Mouse (Mus musculus) lung, adult 2 months (tissue): Measurements from ENCODE around the gene Diablo. TPM values are rescaled to one million over a fixed set of nuclear protein-coding genes. Genes with fewer than 3 reads are reported as not detected.

Experiments used
- DNase-seq: peaks from one replicate; pipeline ENCODE4 v3.0.0; 2022
- H3K4me1 ChIP-seq: fragments of 200-500 bp; 2 replicates; pipeline ENCODE4 v1.6.1; 2011; ENCODE audit warnings: low read length; ENCODE audit not compliant: control insufficient read depth, insufficient read depth
- H3K4me3 ChIP-seq: fragments of 200-500 bp; replicated peaks from 2 replicates; pipeline ENCODE3; 2011; ENCODE audit warnings: low read depth, mild to moderate bottlenecking, control low read depth, low read length; ENCODE audit errors: extremely low read depth
- CTCF ChIP-seq: fragments of 200-500 bp; IDR thresholded peaks from 2 replicates; pipeline ENCODE4 v1.5.1; 2011; ENCODE audit warnings: mild to moderate bottlenecking, low read length, control low read depth; ENCODE audit not compliant: insufficient read depth
- POLR2A ChIP-seq: fragments of 200-500 bp; IDR thresholded peaks from 2 replicates; pipeline ENCODE4 v1.6.1; 2011; ENCODE audit warnings: low read depth, mild to moderate bottlenecking, control low read depth, low read length, borderline replicate concordance; ENCODE audit errors: extremely low read depth
- WGBS: fragments of 180-500 bp; shearing (Covaris S2); methylation state at CpG from one replicate; pipeline ENCODE4 v1.1.7; 2018; 5-methylcytosine and 5-hydroxymethylcytosine counted together
- polyA plus RNA-seq: library from polyadenylated mRNA; depleted of rRNA; stranded (reverse); fragments of >200 nt; gene quantifications from 2 replicates; pipeline ENCODE4 v1.2.3, GENCODE M21; 2012; rRNA removed

The Diablo gene
- polyA plus RNA-seq, 1 experiment = 58.4 TPM

GRCm38 (mm10) chr5:123470784-123471400 is 53.1 kb downstream of the Diablo start:
- Histone ChIP-seq H3K4me3 (no peak overlapping the region), H3K4me1 (no peaks in the 10 kb centered on the region; the same call in 1 of the 2 replicates)
- TF ChIP-seq POLR2A = no peak
- TF ChIP-seq CTCF = no peak
- DNase-seq = no peak
- WGBS = 7% methylated on average over 10 of the region's 10 CpGs

DNA sequence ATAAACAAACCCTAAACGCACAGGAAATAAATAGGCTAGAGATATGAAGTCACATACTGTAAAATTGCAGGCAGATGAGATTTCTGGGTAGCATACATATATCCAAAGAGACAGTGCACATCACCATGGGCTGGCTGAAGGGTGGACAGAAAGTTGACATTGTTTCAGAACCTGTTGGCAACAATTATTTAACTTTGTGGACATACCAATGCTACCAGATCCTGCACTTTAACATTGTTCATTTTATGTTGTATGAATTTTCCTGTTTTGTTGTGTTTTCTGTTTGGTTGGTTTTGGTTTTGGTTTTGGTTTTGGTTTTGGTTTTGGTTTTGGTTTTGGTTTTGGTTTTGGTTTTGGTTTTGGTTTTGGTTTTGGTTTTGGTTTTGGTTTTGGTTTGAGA is 59.3 kb downstream of the Diablo start:
- no peak for DNase-seq
- Histone ChIP-seq H3K4me3 (no peak overlapping the region), H3K4me1 (no peaks in the 10 kb centered on the region)
- WGBS = 77% methylated on average over 1 of the region's 1 CpGs
- TF ChIP-seq POLR2A (no peak), CTCF (no peak)

- no peak for DNase-seq
- Histone ChIP-seq H3K4me1 (no peaks in the 10 kb centered on the region), H3K4me3 (no peak overlapping the region)
- 53% methylated on average over 5 of the region's 5 CpGs for WGBS
- TF ChIP-seq POLR2A = no peak
- no peak for TF ChIP-seq CTCF
Observed at GRCm38 (mm10) chr5:123461420-123461819, 62.6 kb downstream of the Diablo start.

Other genes starting within 250 kb of the Diablo start
- gene Bcl7a, start 180.3 kb downstream of the Diablo start, polyA plus RNA-seq = 9.4 and 11.9 TPM in 2 replicates
- 61.2 and 75.4 TPM in 2 replicates for gene Mlxip, start 129.4 kb downstream of the Diablo start, polyA plus RNA-seq
- 3.4 and 3.8 TPM in 2 replicates for gene Lrrc43, start 34.9 kb downstream of the Diablo start, polyA plus RNA-seq
- not detected in 2 replicates for gene Il31, start 34.7 kb downstream of the Diablo start, polyA plus RNA-seq
- 5.8 and 8.5 TPM in 2 replicates for gene B3gnt4, start 13.7 kb downstream of the Diablo start, polyA plus RNA-seq
- 14.2 and 15.2 TPM in 2 replicates for gene Gm49027, start 1.3 kb upstream of the Diablo start, polyA plus RNA-seq
- 12.9 and 15.9 TPM in 2 replicates for gene Vps33a, start 48.9 kb upstream of the Diablo start, polyA plus RNA-seq
- 30.3 and 49.8 TPM in 2 replicates for gene Clip1, start 160.4 kb upstream of the Diablo start, polyA plus RNA-seq
- 26.8 and 29.5 TPM in 2 replicates for gene Zcchc8, start 196.9 kb upstream of the Diablo start, polyA plus RNA-seq
- gene Rsrc2, start 225.2 kb upstream of the Diablo start, polyA plus RNA-seq = 8.7 and 16.0 TPM in 2 replicates
- 0.34 and 1.3 TPM in 2 replicates for gene Kntc1, start 225.5 kb upstream of the Diablo start, polyA plus RNA-seq